8 mouse cellular contexts compared by ENCODE assay signal in the genomic region with DNA sequence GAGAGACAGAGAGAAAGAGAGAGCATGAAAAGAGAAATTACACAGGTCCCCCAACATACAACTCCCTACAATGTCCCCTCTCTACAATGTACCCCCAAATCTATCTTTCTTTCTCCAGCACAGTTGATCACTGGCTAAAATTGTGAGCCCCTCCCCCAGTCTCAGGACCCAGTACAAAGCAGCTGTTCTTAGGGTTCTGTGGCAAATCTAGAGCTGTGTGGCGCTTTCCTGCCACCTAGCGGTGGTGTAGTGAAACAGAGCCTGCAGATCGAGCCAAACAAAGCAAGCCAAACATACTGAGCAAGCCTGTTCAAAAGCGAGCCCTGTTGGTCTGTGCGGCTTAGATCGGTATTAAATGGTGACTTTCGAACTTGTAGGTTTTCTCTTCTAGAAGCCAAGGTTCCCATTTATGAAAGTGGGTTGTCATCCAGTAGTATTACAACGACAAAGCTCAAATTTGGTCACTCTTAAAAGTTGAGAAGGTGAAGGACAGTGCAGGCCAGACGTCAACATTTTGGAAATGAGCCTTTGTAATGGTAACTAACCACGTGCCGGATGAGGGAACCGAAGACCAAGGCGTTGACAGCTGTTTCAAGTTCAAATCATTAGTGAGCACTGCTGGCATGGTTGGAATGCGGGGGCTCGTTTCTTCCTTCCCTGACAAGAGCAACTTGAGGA. TPM values are rescaled to one million over a fixed set of nuclear protein-coding genes. Genes with fewer than 3 reads are reported as not detected.
DNase-seq lines count a peak whose midpoint lies in the region; ATAC-seq lines count a peak whose summit lies in the region.

No protein-coding gene starts in this region.

- no peaks in the 10 kb centered on the region for H3K27me3 ChIP-seq in hindbrain, embryonic 16.5 days (replicated peaks; ENCODE audit: control insufficient read depth, insufficient read depth, low read length)

- peak; percentile 90 for ATAC-seq in hindbrain, embryonic 16.5 days
- ATAC-seq in megakaryocyte, adult 5-6 weeks (ENCODE audit: poor library complexity, severe bottlenecking): peak; percentile 60; the same call in 1 of the 2 replicates

- H3K9ac ChIP-seq in hindbrain, embryonic 16.5 days (ENCODE audit: low read depth, low read length): no peak overlapping the region

- H3K9me3 ChIP-seq in hindbrain, embryonic 16.5 days (ENCODE audit: control insufficient read depth, low read length): no peaks in the 10 kb centered on the region

- no peaks in the 10 kb centered on the region for H3K36me3 ChIP-seq in hindbrain, embryonic 16.5 days (ENCODE audit: control insufficient read depth, insufficient read depth, low read length)

- DNase-seq in WW6 (ENCODE audit: low read depth, low spot score): peak; percentile 68
- peak; percentile 83 for DNase-seq in cerebellum, adult 9-11 months
- DNase-seq in frontal cortex, postnatal 10 days (ENCODE audit: low spot score in 2 of 2): peak; percentile 73 to 83
- DNase-seq in layer of hippocampus, postnatal 36 days: peak; percentile 86
- peak; percentile 76 for DNase-seq in right cerebral cortex, postnatal 14 days
- peak; percentile 66 to 70 for DNase-seq in urinary bladder, postnatal 4 days (ENCODE audit: low spot score in 2 of 2)

- no peaks in the 10 kb centered on the region; the same call in none of the 2 replicates for H3K4me1 ChIP-seq in hindbrain, embryonic 16.5 days (ENCODE audit: control insufficient read depth, insufficient read depth, low read depth, low read length)

- H3K27ac ChIP-seq in hindbrain, embryonic 16.5 days (ENCODE audit: low read depth, low read length): no peak overlapping the region

- no peak overlapping the region for H3K4me2 ChIP-seq in hindbrain, embryonic 16.5 days (ENCODE audit: low read length)

- WGBS in hindbrain, embryonic 16.5 days: 22% methylated on average over 15 of the region's 15 CpGs

- no peak overlapping the region for H3K4me3 ChIP-seq in hindbrain, embryonic 16.5 days (ENCODE audit: low read length)

RNA-seq across cellular contexts. Expression of gene Cd83, which starts 44.8 kb away (rescaled TPM):
- polyA plus RNA-seq in hindbrain, embryonic 16.5 days (2015; fragmentation: Nextera tagmentation; extraction: Ambion mirVana): 33.9 and 36.4 TPM in 2 replicates
- 1 to 10 TPM; 7.0 to 8.1 TPM for total RNA-seq in layer of hippocampus, postnatal 36 days (2021)
- total RNA-seq in megakaryocyte, adult 5-6 weeks (2015): 1.2 and 1.7 TPM in 2 replicates
- total RNA-seq in megakaryocyte, adult 5-6 weeks (2017): 0.81 and 1.4 TPM in 2 replicates
